Mouse (Mus musculus) heart, embryonic 13.5 days (tissue): ENCODE results near the gene Ugt1a8. TPM values are rescaled to one million over a fixed set of nuclear protein-coding genes. Genes with fewer than 3 reads are reported as not detected.
"Not testable (repeated sequence)": the region's sequence is repeated elsewhere in the genome, so short reads cannot be mapped to it uniquely, and the experiment has no call there.

Source experiments
- ATAC-seq: fragments of 200-750 bp; cut with Nextera tagmentation; 2 replicates; pipeline ENCODE4 v1.8.0; 2017; ENCODE audit warnings: moderate TSS enrichment; ENCODE audit not compliant: insufficient number of reproducible peaks, low FRiP score, low TSS enrichment; ENCODE audit errors: extremely low read depth
- H3K27ac ChIP-seq: fragments of 300-500 bp; sonication (generic); replicated peaks from 2 replicates; pipeline ENCODE4 v1.5.1; 2015; ENCODE audit warnings: moderate library complexity, mild to moderate bottlenecking, inconsistent platforms
- H3K27me3 ChIP-seq: fragments of 300-500 bp; sonication (generic); replicated peaks from 2 replicates; pipeline ENCODE4 v1.6.1; 2015; ENCODE audit warnings: mild to moderate bottlenecking, inconsistent platforms
- H3K36me3 ChIP-seq: fragments of 300-500 bp; sonication (generic); 2 replicates; pipeline ENCODE4 v1.6.1; 2015; ENCODE audit warnings: mild to moderate bottlenecking, inconsistent platforms
- H3K4me1 ChIP-seq: fragments of 300-500 bp; sonication (generic); 2 replicates; pipeline ENCODE4 v1.6.1; 2015; ENCODE audit warnings: inconsistent platforms
- H3K4me2 ChIP-seq: fragments of 300-500 bp; sonication (generic); 2 replicates; pipeline ENCODE4 v1.6.1; 2015; ENCODE audit warnings: inconsistent platforms, mild to moderate bottlenecking, moderate library complexity
- H3K4me3 ChIP-seq: fragments of 300-500 bp; sonication (generic); 2 replicates; pipeline ENCODE4 v1.5.1; 2015; ENCODE audit warnings: moderate library complexity, mild to moderate bottlenecking, inconsistent platforms
- H3K9ac ChIP-seq: fragments of 300-500 bp; sonication (generic); 2 replicates; pipeline ENCODE4 v1.6.1; 2015; ENCODE audit warnings: inconsistent platforms, mild to moderate bottlenecking, moderate library complexity
- H3K9me3 ChIP-seq: fragments of 300-500 bp; sonication (generic); 2 replicates; pipeline ENCODE4 v1.6.1; 2016; ENCODE audit warnings: inconsistent platforms
- whole genome bisulfite sequencing: fragments of 180-500 bp; shearing (Covaris S2); methylation state at CpG from one replicate; pipeline ENCODE4 v1.1.7; 2015; ENCODE audit warnings: mixed read lengths; 5-methylcytosine and 5-hydroxymethylcytosine counted together
- polyA plus RNA-seq: library from polyadenylated mRNA; unstranded; fragments of >200 nt; fragmentation: Nextera tagmentation; extraction: Ambion mirVana; gene quantifications from 2 replicates; pipeline ENCODE4 v1.2.1, GENCODE M21; 2015

Ugt1a8 gene
- polyA plus RNA-seq = not detected in 2 replicates

DNA sequence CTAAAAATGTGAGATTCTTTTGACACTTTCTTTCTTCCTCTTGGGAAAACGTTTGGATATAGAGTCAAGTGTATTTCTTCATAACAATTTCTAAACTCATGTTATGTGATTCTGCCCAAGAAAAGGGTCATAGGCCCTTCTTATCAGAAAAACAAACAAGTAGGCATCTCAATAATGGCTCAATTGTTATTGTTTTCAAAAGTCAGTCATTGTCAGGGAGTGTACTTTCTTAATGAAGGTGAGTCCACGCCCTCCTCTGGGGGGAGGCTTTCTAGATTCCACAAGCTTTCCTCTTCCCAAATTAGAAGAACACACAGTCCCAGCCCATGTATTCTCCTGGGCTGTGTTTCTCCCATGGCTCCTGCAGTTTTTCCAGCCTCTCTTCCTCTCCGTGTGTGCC, at the start of gene Ugt1a8:
Gene Ugt1a8 (plus strand): TSS at position 301 of the 400 bp plus-strand sequence.
- Histone ChIP-seq H3K9ac (no peak within 1 kb of the TSS), H3K36me3 (no peaks in the 10 kb centered on the region), H3K4me3 (no peak within 1 kb of the TSS), H3K27ac (no peak within 1 kb of the TSS), H3K9me3 (no peaks in the 10 kb centered on the region), H3K27me3 (no peaks in the 10 kb centered on the region), H3K4me2 (no peak within 1 kb of the TSS), H3K4me1 (no peaks in the 10 kb centered on the region)
- 53% methylated on average over 3 of the region's 3 CpGs for WGBS
- no peak for ATAC-seq

GRCm38 (mm10) chr1:88043044-88043443, 44.6 kb upstream of the Ugt1a8 start:
- H3K27me3 ChIP-seq, H3K4me1 ChIP-seq, H3K27ac ChIP-seq, H3K4me2 ChIP-seq, H3K9me3 ChIP-seq, H3K4me3 ChIP-seq, ATAC-seq, H3K36me3 ChIP-seq, H3K9ac ChIP-seq: not testable (repeated sequence)
- WGBS = 68% methylated on average over 1 of the region's 2 CpGs

DNA sequence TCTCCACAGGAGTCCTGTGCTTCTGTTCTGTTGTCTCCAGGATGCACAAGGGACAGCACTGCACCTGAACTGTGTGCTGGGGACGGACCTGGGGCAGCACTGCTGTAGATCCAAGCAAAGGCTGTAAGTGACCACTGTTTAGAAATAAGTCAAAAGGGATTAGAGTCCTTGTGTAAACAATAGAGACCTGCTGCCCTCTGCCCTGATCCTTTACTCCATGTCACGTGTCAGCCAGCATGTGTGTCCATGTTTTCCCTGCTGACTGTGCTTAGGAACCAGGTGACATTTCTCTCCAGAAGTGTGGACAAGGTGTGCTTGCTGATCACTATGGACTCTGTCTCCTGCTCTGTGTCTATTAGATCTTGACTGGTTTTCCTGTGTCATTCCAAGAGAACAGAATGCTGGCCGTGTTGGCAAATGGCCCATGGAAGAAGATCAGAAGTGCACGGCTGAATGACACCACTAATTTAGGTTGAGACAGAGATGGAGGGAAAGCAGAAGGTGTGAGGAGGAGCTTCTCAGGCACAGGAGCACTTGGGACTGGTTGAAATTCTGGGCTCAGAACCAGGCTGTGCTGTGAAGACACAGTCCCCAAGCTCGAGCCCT, 42.7 kb upstream of the Ugt1a8 start:
- not testable (repeated sequence) for H3K4me1 ChIP-seq, H3K9ac ChIP-seq, H3K4me3 ChIP-seq, H3K9me3 ChIP-seq, ATAC-seq, H3K27me3 ChIP-seq, H3K27ac ChIP-seq, H3K36me3 ChIP-seq, H3K4me2 ChIP-seq
- 70% methylated on average over 4 of the region's 5 CpGs for WGBS

DNA sequence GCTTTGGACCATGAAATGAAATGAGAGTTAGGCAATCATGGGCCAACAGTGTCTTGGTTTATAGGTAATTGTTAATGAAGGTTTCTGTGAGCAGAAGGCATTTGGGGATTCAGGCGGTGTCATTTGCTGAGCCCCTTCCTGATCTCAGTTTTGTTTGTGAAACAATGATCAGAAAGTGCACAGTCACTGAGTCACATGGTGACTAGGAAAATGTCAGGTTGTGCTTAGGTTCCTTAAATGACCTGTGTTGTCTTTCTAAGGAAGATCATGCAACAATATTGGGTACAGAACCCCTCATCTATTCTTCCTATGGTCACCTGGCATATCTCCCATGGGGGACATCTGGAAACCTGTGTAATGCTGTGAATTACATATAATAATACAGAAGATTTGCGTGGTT, 40.2 kb upstream of the Ugt1a8 start:
- not testable (repeated sequence) for H3K9ac ChIP-seq, H3K4me1 ChIP-seq, H3K4me2 ChIP-seq, H3K36me3 ChIP-seq, H3K27ac ChIP-seq, H3K9me3 ChIP-seq, H3K4me3 ChIP-seq, H3K27me3 ChIP-seq, ATAC-seq
- 69% methylated on average over 2 of the region's 2 CpGs for WGBS

DNA sequence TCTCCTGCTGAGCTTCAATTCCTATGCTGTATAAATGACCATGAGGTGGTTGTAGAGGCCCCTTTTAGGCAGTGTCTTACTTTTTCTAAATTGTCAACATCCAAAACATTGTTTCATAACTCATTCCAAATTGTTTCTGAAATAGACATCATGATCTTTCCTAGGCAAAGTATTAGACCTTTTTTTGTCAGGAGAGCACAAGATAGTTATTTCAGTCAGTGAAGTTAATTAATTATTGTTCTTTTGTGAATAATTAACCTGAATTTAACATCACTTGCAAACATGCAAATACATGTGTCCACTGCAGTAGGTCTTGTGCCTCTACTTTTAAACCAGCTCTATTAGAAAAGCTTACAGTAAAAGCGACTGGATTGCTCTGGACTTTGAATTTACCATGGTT, 32.5 kb upstream of the Ugt1a8 start, which contains the start of gene Ugt1a10:
Gene Ugt1a10 (plus strand): TSS at position 301 of the 400 bp plus-strand sequence.
- H3K36me3 ChIP-seq = no peaks in the 10 kb centered on the region
- H3K27me3 ChIP-seq = no peaks in the 10 kb centered on the region
- H3K9me3 ChIP-seq = no peaks in the 10 kb centered on the region
- no peaks in the 10 kb centered on the region for H3K4me1 ChIP-seq
- ATAC-seq = no peak
- H3K4me2 ChIP-seq = no peak within 1 kb of the TSS
- H3K9ac ChIP-seq = no peak within 1 kb of the TSS
- H3K4me3 ChIP-seq = no peak within 1 kb of the TSS
- no peak within 1 kb of the TSS for H3K27ac ChIP-seq
- WGBS = 63% methylated on average over 1 of the region's 1 CpGs

DNA sequence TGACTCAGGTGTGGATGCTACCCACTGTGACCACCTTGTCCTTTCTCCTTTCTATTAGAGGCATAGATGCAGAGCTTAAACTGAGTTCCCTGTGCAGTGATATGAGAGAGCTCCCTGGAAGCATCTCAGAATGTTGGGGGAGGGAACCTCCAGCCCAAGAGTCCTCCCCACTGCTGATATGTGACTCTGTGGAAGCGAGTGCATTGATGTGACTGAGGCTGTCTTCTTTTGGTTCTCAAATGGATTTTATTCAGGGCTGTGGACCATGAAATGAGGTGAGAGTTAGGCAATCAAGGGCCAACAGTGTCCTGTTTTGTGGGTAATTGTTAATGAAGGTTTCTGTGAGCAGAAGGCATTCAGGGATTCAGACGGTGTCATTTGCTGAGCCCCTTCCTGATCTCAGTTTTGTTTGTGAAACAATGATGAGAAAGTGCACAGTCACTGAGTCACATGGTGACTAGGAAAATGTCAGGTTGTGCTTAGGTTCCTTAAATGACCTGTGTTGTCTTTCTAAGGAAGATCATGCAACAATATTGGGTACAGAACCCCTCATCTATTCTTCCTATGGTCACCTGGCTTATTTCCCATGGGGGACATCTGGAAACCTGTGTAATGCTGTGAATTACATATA, 21.0 kb upstream of the Ugt1a8 start:
- not testable (repeated sequence) for H3K4me3 ChIP-seq, ATAC-seq, H3K4me1 ChIP-seq, H3K27me3 ChIP-seq, H3K27ac ChIP-seq, H3K9me3 ChIP-seq, H3K4me2 ChIP-seq, H3K36me3 ChIP-seq, H3K9ac ChIP-seq
- WGBS = 76% methylated on average over 1 of the region's 2 CpGs

GRCm38 (mm10) chr1:88070495-88070894, 17.1 kb upstream of the Ugt1a8 start, which contains the start of gene Ugt1a9:
TSS of gene Ugt1a9 (plus strand) at chr1:88070800.
- Histone ChIP-seq H3K9me3 (no peaks in the 10 kb centered on the region), H3K4me2 (no peak within 1 kb of the TSS), H3K36me3 (no peaks in the 10 kb centered on the region), H3K4me1 (no peaks in the 10 kb centered on the region), H3K27me3 (no peaks in the 10 kb centered on the region), H3K9ac (no peak within 1 kb of the TSS), H3K27ac (no peak within 1 kb of the TSS), H3K4me3 (no peak within 1 kb of the TSS)
- no peak for ATAC-seq
- WGBS = 70% methylated on average over 2 of the region's 2 CpGs

DNA sequence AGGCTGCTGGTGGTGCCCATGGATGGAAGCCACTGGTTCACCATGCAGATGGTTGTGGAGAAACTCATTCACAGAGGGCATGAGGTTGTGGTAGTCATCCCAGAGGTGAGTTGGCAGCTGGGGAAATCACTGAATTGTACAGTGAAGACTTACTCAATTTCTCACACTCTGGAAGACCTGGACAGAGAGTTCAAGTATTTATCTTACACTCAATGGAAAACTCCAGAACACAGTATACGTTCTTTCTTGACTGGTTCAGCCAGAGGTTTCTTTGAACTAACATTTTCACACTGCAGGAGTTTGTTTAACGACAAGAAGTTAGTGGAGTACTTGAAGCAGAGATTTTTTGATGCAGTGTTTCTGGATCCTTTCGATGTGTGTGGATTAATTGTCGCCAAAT, 16.7 kb upstream of the Ugt1a8 start:
- Histone ChIP-seq H3K4me2 (no peak overlapping the region), H3K4me3 (no peak overlapping the region), H3K36me3 (no peaks in the 10 kb centered on the region), H3K27ac (no peak overlapping the region), H3K9me3 (no peaks in the 10 kb centered on the region), H3K27me3 (no peaks in the 10 kb centered on the region), H3K9ac (no peak overlapping the region), H3K4me1 (no peaks in the 10 kb centered on the region)
- WGBS = 68% methylated on average over 4 of the region's 4 CpGs
- ATAC-seq = no peak

GRCm38 (mm10) chr1:88074471-88074870, 13.1 kb upstream of the Ugt1a8 start:
- 74% methylated on average over 2 of the region's 2 CpGs for WGBS
- Histone ChIP-seq H3K9ac (no peak overlapping the region), H3K4me2 (no peak overlapping the region), H3K36me3 (no peaks in the 10 kb centered on the region), H3K9me3 (no peaks in the 10 kb centered on the region), H3K27me3 (no peaks in the 10 kb centered on the region), H3K4me3 (no peak overlapping the region), H3K27ac (no peak overlapping the region), H3K4me1 (no peaks in the 10 kb centered on the region)
- no peak for ATAC-seq

DNA sequence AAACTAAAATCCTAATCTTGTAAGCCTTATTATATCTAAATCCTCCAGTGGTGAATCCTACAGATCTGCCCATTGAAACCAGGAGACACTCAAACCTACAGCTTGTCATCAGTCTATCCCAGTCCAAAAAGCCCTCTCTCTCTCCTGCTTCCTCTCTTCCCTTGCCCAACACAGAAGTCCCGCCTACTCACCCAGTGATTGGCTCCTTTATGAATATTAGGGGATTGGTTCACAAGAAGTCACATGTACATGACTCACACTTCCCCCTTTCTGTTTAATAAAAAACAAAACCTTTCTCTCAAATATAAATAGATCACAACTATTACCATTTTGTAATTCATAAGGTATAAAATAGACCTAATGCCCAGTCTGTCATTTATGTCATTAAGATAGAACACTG, 10.5 kb upstream of the Ugt1a8 start:
- Histone ChIP-seq H3K27me3 (no peaks in the 10 kb centered on the region), H3K4me3 (no peak overlapping the region), H3K36me3 (no peaks in the 10 kb centered on the region), H3K4me2 (no peak overlapping the region), H3K27ac (no peak overlapping the region), H3K4me1 (no peaks in the 10 kb centered on the region), H3K9ac (no peak overlapping the region), H3K9me3 (no peaks in the 10 kb centered on the region)
- ATAC-seq = no peak
- 81% methylated on average over 1 of the region's 1 CpGs for WGBS

GRCm38 (mm10) chr1:88081670-88082069, 5.9 kb upstream of the Ugt1a8 start:
- no peaks in the 10 kb centered on the region for H3K27me3 ChIP-seq
- H3K9me3 ChIP-seq = no peaks in the 10 kb centered on the region

DNA sequence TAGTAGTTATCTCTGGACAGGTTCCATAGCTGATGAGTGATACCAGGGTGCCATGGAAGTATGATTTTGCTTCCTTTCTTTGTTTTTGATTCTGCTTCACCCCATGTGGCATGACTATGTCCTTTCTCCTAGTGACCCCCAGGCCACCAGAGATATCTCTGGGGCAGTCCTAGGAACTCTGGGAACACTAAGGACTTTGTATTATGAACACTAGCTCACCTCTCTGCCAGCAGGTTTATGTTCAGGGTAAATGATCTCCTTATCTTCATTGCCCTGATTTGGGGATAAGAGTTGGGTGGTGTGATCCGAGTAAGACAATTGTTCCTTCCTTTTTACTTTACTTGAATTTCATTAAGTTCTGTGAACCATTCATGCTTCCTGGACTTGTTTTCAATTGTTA, 1.5 kb upstream of the Ugt1a8 start:
- no peaks in the 10 kb centered on the region for H3K4me1 ChIP-seq
- no peak overlapping the region for H3K4me2 ChIP-seq
- no peak for ATAC-seq
- no peaks in the 10 kb centered on the region for H3K36me3 ChIP-seq
- no peaks in the 10 kb centered on the region for H3K27me3 ChIP-seq
- 66% methylated on average over 1 of the region's 1 CpGs for WGBS
- no peak overlapping the region for H3K9ac ChIP-seq
- no peak overlapping the region for H3K27ac ChIP-seq
- no peaks in the 10 kb centered on the region for H3K9me3 ChIP-seq
- no peak overlapping the region for H3K4me3 ChIP-seq

More at GRCm38 (mm10) chr1:88081670-88082069, 5.9 kb upstream of the Ugt1a8 start:
- no peak overlapping the region for H3K27ac ChIP-seq
- H3K4me3 ChIP-seq = no peak overlapping the region
- H3K9ac ChIP-seq = no peak overlapping the region
- no peak for ATAC-seq
- H3K4me1 ChIP-seq = no peaks in the 10 kb centered on the region
- WGBS = 77% methylated on average over 1 of the region's 1 CpGs
- H3K36me3 ChIP-seq = no peaks in the 10 kb centered on the region
- H3K4me2 ChIP-seq = no peak overlapping the region
